Mouse (Mus musculus) cerebellum, adult 2 months (tissue): ENCODE measurements around the gene Wnt11.

Source experiments
- CTCF ChIP-seq: fragments of 200-500 bp; IDR thresholded peaks from 2 replicates; pipeline ENCODE4 v1.5.1; 2011; ENCODE audit warnings: low read depth, mild to moderate bottlenecking, control low read depth, low read length, moderate library complexity, borderline replicate concordance; ENCODE audit not compliant: insufficient read depth
- POLR2A ChIP-seq: fragments of 200-500 bp; IDR thresholded peaks from 2 replicates; pipeline ENCODE4 v1.6.1; 2011; ENCODE audit warnings: low read length, control low read depth, borderline replicate concordance; ENCODE audit not compliant: insufficient read depth

GRCm38 (mm10) chr7:98870791-98871190, 35.9 kb downstream of the Wnt11 start:
- no peak for TF ChIP-seq POLR2A
- TF ChIP-seq CTCF: no peak
